Mouse (Mus musculus): ENCODE measurements at regions not wholly inside any gene's neighbourhood (a gene's known extent, or its start where the extent isn't known, plus 50 kb on each side); places are given as distances from the start of the nearest gene placed in this dataset.
A peak's percentile ranks its signal among the peaks of the same experiment; 100 is the strongest.

- DNase-seq: no peak
Observed at GRCm38 (mm10) chr2:148622216-148622615, 50.2 kb upstream of the Nxt1 start.

- DNase-seq: no peak
Observed at GRCm38 (mm10) chr2:148611911-148612310, 60.5 kb upstream of the Nxt1 start.

GRCm38 (mm10) chr2:148605425-148605930, 66.9 kb upstream of the Nxt1 start:
- DNase-seq: no peak

GRCm38 (mm10) chr2:148603951-148604350, 68.5 kb upstream of the Nxt1 start:
- no peak for DNase-seq

GRCm38 (mm10) chr2:148603315-148603714, 69.1 kb upstream of the Nxt1 start:
- DNase-seq: no peak

- peak; percentile 74 for DNase-seq
Observed at GRCm38 (mm10) chr2:148599498-148599897, 72.9 kb upstream of the Nxt1 start.

GRCm38 (mm10) chr2:148596966-148597365, 75.4 kb upstream of the Nxt1 start:
- DNase-seq: no peak

GRCm38 (mm10) chr2:148585721-148586335, 86.6 kb upstream of the Nxt1 start:
- DNase-seq: no peak

GRCm38 (mm10) chr2:148582208-148582607, 90.2 kb upstream of the Nxt1 start:
- no peak for DNase-seq

GRCm38 (mm10) chr2:148581666-148582065, 90.7 kb upstream of the Nxt1 start:
- DNase-seq: no peak

GRCm38 (mm10) chr2:148580286-148580966, 92.0 kb upstream of the Nxt1 start:
- no peak for DNase-seq

- DNase-seq: no peak
Observed at GRCm38 (mm10) chr2:148579564-148579963, 92.8 kb upstream of the Nxt1 start.

GRCm38 (mm10) chr2:148579027-148579426, 93.4 kb upstream of the Nxt1 start:
- DNase-seq: no peak

GRCm38 (mm10) chr2:148578176-148578575, 94.2 kb upstream of the Nxt1 start:
- DNase-seq: no peak

- no peak for DNase-seq
Observed at GRCm38 (mm10) chr2:148575433-148575832, 97.0 kb upstream of the Nxt1 start.

- peak; percentile 31 for DNase-seq
Observed at GRCm38 (mm10) chr2:148572165-148572564, 100.2 kb upstream of the Nxt1 start.

GRCm38 (mm10) chr2:148571616-148572015, 100.8 kb upstream of the Nxt1 start:
- no peak for DNase-seq

- DNase-seq: no peak
Observed at GRCm38 (mm10) chr2:148571018-148571417, 101.4 kb upstream of the Nxt1 start.

- DNase-seq: no peak
Observed at GRCm38 (mm10) chr2:148567930-148568481, 104.4 kb upstream of the Nxt1 start.

GRCm38 (mm10) chr2:148563390-148563789, 109.0 kb upstream of the Nxt1 start:
- no peak for DNase-seq

GRCm38 (mm10) chr2:148562041-148562440, 110.4 kb upstream of the Nxt1 start:
- no peak for DNase-seq

GRCm38 (mm10) chr2:148560013-148560773, 112.2 kb upstream of the Nxt1 start:
- DNase-seq: no peak

GRCm38 (mm10) chr2:148559376-148559775, 113.0 kb upstream of the Nxt1 start:
- no peak for DNase-seq

All from layer of hippocampus, adult 9-11 months (tissue).